ENCODE assay signal across 8 mouse cellular contexts in genomic region chr10:122544096-122544720, GRCm38 (mm10).
DNase-seq lines count a peak whose midpoint lies in the region; ATAC-seq lines count a peak whose summit lies in the region.

No protein-coding gene starts in this region.

- no peak overlapping the region for H3K9ac ChIP-seq in intestine, embryonic 14.5 days (ENCODE audit: low read length)

- 25% methylated on average over 16 of the region's 16 CpGs for WGBS in intestine, embryonic 14.5 days

- H3K36me3 ChIP-seq in intestine, embryonic 14.5 days (ENCODE audit: control insufficient read depth, insufficient read depth, low read length): no peaks in the 10 kb centered on the region
- H3K36me3 ChIP-seq in megakaryocyte, embryonic 14.5 days (replicated peaks; ENCODE audit: low read length): no peaks in the 10 kb centered on the region

- no peak overlapping the region for H3K27ac ChIP-seq in intestine, embryonic 14.5 days (ENCODE audit: low read depth)

- H3K4me2 ChIP-seq in intestine, embryonic 14.5 days (ENCODE audit: low read length): peak overlapping the region; percentile 51

- H3K9me3 ChIP-seq in intestine, embryonic 14.5 days (ENCODE audit: control insufficient read depth, low read length): no peaks in the 10 kb centered on the region
- peaks cover 13% of the 10 kb centered on the region; the same call in 1 of the 2 replicates for H3K9me3 ChIP-seq in megakaryocyte, embryonic 14.5 days

- peak overlapping the region; percentile 29 for H3K4me3 ChIP-seq in intestine, embryonic 14.5 days (ENCODE audit: low read depth, low read length)
- peak overlapping the region; percentile 86 for H3K4me3 ChIP-seq in megakaryocyte, embryonic 14.5 days (replicated peaks)

- no peaks in the 10 kb centered on the region for H3K27me3 ChIP-seq in intestine, embryonic 14.5 days (replicated peaks; ENCODE audit: control insufficient read depth, insufficient read depth, low read length)
- H3K27me3 ChIP-seq in megakaryocyte, embryonic 14.5 days (replicated peaks): no peaks in the 10 kb centered on the region

- intact Hi-C loops in left cerebral cortex, postnatal 14 days (cut with DNase I): loop anchor here (5.0 kb wide), 1 partner anchor 437 kb away; no protein-coding TSS in a partner anchor

- ATAC-seq in intestine, embryonic 14.5 days (replicated peaks; ENCODE audit: low FRiP score, low TSS enrichment, low read depth): no peak

- H3K4me1 ChIP-seq in intestine, embryonic 14.5 days (replicated peaks; ENCODE audit: control insufficient read depth, insufficient read depth, low read length): 0 out of 2 replicates have a peak, but pooled peaks cover 3% of the 10 kb centered on the region
- H3K4me1 ChIP-seq in megakaryocyte, embryonic 14.5 days: no peaks in the 10 kb centered on the region

- DNase-seq in adrenal gland, adult 18-20 months (ENCODE audit: low spot score in 2 of 2): peak; percentile 33 to 44
- no peak for DNase-seq in adrenal gland, adult 8-10 months
- peak; percentile 13 for DNase-seq in cerebellum, adult 9-11 months
- peak; percentile 74 for DNase-seq in gastrocnemius, postnatal 10 days
- peak; percentile 81 for DNase-seq in intestine, embryonic 14.5 days (ENCODE audit: low spot score)
- DNase-seq in left cerebral cortex, postnatal 14 days (ENCODE audit: low spot score in 2 of 2): peak; percentile 58 to 78
- DNase-seq in right cerebral cortex, postnatal 4 days: peak; percentile 88
